Mouse (Mus musculus): ENCODE measurements around the gene 2310034G01Rik. TPM values are rescaled to one million over a fixed set of nuclear protein-coding genes. Genes with fewer than 3 reads are reported as not detected.
A peak's percentile ranks its signal among the peaks of the same experiment; 100 is the strongest.

2310034G01Rik gene
- polyA plus RNA-seq, 1 experiment, result 0.43 TPM

- TF ChIP-seq POLR2A (IDR thresholded peaks at IDR 0.05; ENCODE audit: control insufficient read depth, extremely low read depth, insufficient read depth, low read length, poor library complexity) (no peak), CTCF (IDR thresholded peaks at IDR 0.05; ENCODE audit: borderline replicate concordance, control insufficient read depth, extremely low read depth, insufficient read depth, low read length, poor library complexity) (no peak)
- DNase-seq, result peak; percentile 72
- Histone ChIP-seq H3K36me3 (ENCODE audit: control insufficient read depth, insufficient read depth, low read length) (no peaks in the 10 kb centered on the region), H3K27me3 (ENCODE audit: control insufficient read depth, insufficient read depth, low read length) (peaks cover 29% of the 10 kb centered on the region), H3K4me1 (replicated peaks; ENCODE audit: control insufficient read depth, insufficient read depth, low read length) (peaks cover 9% of the 10 kb centered on the region), H3K27ac (ENCODE audit: control insufficient read depth, insufficient read depth, low read length) (no peak overlapping the region), H3K4me3 (ENCODE audit: control insufficient read depth, insufficient read depth, low read length) (no peak overlapping the region)
- 22% methylated on average over 6 of the region's 6 CpGs for WGBS
Observed at GRCm38 (mm10) chr19:46321101-46321943, 28.8 kb downstream of the 2310034G01Rik start.

GRCm38 (mm10) chr19:46320076-46320785, 29.9 kb downstream of the 2310034G01Rik start:
- TF ChIP-seq CTCF (IDR thresholded peaks at IDR 0.05; ENCODE audit: borderline replicate concordance, control insufficient read depth, extremely low read depth, insufficient read depth, low read length, poor library complexity) (no peak), POLR2A (IDR thresholded peaks at IDR 0.05; ENCODE audit: control insufficient read depth, extremely low read depth, insufficient read depth, low read length, poor library complexity) (no peak)
- no peak for DNase-seq
- Histone ChIP-seq H3K27me3 (ENCODE audit: control insufficient read depth, insufficient read depth, low read length) (peaks cover 31% of the 10 kb centered on the region), H3K4me1 (replicated peaks; ENCODE audit: control insufficient read depth, insufficient read depth, low read length) (peaks cover 9% of the 10 kb centered on the region), H3K36me3 (ENCODE audit: control insufficient read depth, insufficient read depth, low read length) (no peaks in the 10 kb centered on the region), H3K4me3 (ENCODE audit: control insufficient read depth, insufficient read depth, low read length) (no peak overlapping the region), H3K27ac (ENCODE audit: control insufficient read depth, insufficient read depth, low read length) (no peak overlapping the region)
- WGBS, result 73% methylated on average over 8 of the region's 8 CpGs

GRCm38 (mm10) chr19:46318586-46319378, 31.3 kb downstream of the 2310034G01Rik start:
- H3K27ac ChIP-seq (ENCODE audit: control insufficient read depth, insufficient read depth, low read length), result no peak overlapping the region
- WGBS, result 22% methylated on average over 16 of the region's 16 CpGs
- no peak for TF ChIP-seq CTCF (IDR thresholded peaks at IDR 0.05; ENCODE audit: borderline replicate concordance, control insufficient read depth, extremely low read depth, insufficient read depth, low read length, poor library complexity)
- no peak for TF ChIP-seq POLR2A (IDR thresholded peaks at IDR 0.05; ENCODE audit: control insufficient read depth, extremely low read depth, insufficient read depth, low read length, poor library complexity)
- no peaks in the 10 kb centered on the region for H3K36me3 ChIP-seq (ENCODE audit: control insufficient read depth, insufficient read depth, low read length)
- DNase-seq, result no peak
- H3K4me3 ChIP-seq (ENCODE audit: control insufficient read depth, insufficient read depth, low read length), result no peak overlapping the region
- H3K4me1 ChIP-seq (replicated peaks; ENCODE audit: control insufficient read depth, insufficient read depth, low read length), result peaks cover 9% of the 10 kb centered on the region
- H3K27me3 ChIP-seq (ENCODE audit: control insufficient read depth, insufficient read depth, low read length), result peaks cover 31% of the 10 kb centered on the region

GRCm38 (mm10) chr19:46318031-46318471, 32.1 kb downstream of the 2310034G01Rik start:
- TF ChIP-seq CTCF (IDR thresholded peaks at IDR 0.05; ENCODE audit: borderline replicate concordance, control insufficient read depth, extremely low read depth, insufficient read depth, low read length, poor library complexity), result no peak
- TF ChIP-seq POLR2A (IDR thresholded peaks at IDR 0.05; ENCODE audit: control insufficient read depth, extremely low read depth, insufficient read depth, low read length, poor library complexity), result no peak
- Histone ChIP-seq H3K36me3 (ENCODE audit: control insufficient read depth, insufficient read depth, low read length) (no peaks in the 10 kb centered on the region), H3K4me3 (ENCODE audit: control insufficient read depth, insufficient read depth, low read length) (no peak overlapping the region), H3K4me1 (replicated peaks; ENCODE audit: control insufficient read depth, insufficient read depth, low read length) (peaks cover 9% of the 10 kb centered on the region), H3K27ac (ENCODE audit: control insufficient read depth, insufficient read depth, low read length) (no peak overlapping the region), H3K27me3 (ENCODE audit: control insufficient read depth, insufficient read depth, low read length) (peaks cover 31% of the 10 kb centered on the region)
- no peak for DNase-seq
- WGBS, result 3% methylated on average over 37 of the region's 42 CpGs

GRCm38 (mm10) chr19:46317546-46317885, 32.6 kb downstream of the 2310034G01Rik start:
- 3% methylated on average over 48 of the region's 48 CpGs for WGBS
- no peaks in the 10 kb centered on the region for H3K36me3 ChIP-seq (ENCODE audit: control insufficient read depth, insufficient read depth, low read length)
- peaks cover 9% of the 10 kb centered on the region for H3K4me1 ChIP-seq (replicated peaks; ENCODE audit: control insufficient read depth, insufficient read depth, low read length)
- TF ChIP-seq POLR2A (IDR thresholded peaks at IDR 0.05; ENCODE audit: control insufficient read depth, extremely low read depth, insufficient read depth, low read length, poor library complexity), result no peak
- no peak for TF ChIP-seq CTCF (IDR thresholded peaks at IDR 0.05; ENCODE audit: borderline replicate concordance, control insufficient read depth, extremely low read depth, insufficient read depth, low read length, poor library complexity)
- no peak for DNase-seq
- H3K4me3 ChIP-seq (ENCODE audit: control insufficient read depth, insufficient read depth, low read length), result no peak overlapping the region
- H3K27me3 ChIP-seq (ENCODE audit: control insufficient read depth, insufficient read depth, low read length), result peaks cover 31% of the 10 kb centered on the region
- H3K27ac ChIP-seq (ENCODE audit: control insufficient read depth, insufficient read depth, low read length), result no peak overlapping the region
